Mouse (Mus musculus) layer of hippocampus, adult 8-10 months (tissue): ENCODE data around the gene Kpna7. TPM values are rescaled to one million over a fixed set of nuclear protein-coding genes. Genes with fewer than 3 reads are reported as not detected.
"Not testable (repeated sequence)": the region's sequence is repeated elsewhere in the genome, so short reads cannot be mapped to it uniquely, and the experiment has no call there.

Experiments
- DNase-seq, 2 experiments: peaks; one replicate each; pipeline ENCODE4 v3.0.0; 2022; ENCODE audit warnings: low spot score in 2 of 2
- total RNA-seq, 4 experiments: library from RNA; stranded (reverse); gene quantifications; 2 replicates each; pipeline ENCODE4 v1.2.4; 2022

Gene Kpna7
- total RNA-seq, 4 experiments from 2014 or later, result not detected

DNA sequence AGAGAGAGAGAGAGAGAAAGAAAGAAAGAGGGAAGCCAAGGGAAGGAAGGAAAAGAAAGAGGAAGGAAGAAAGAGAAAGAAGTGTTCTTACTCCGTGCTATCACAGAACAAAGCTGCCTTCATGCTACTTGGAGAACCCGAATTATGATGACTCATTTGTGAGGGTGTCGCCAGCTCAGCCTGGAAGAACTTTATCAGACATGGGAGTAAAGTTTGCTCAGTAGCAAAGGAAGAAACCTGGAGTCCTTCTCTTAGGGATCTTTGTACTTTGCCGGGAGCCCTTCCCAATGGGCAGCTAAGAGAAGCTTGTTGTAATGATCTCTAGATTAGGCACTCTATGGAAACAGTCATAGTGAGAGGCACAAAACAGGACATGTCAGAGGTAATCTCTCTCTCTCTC is 18.9 kb upstream of the Kpna7 start:
- DNase-seq, result no peak

DNA sequence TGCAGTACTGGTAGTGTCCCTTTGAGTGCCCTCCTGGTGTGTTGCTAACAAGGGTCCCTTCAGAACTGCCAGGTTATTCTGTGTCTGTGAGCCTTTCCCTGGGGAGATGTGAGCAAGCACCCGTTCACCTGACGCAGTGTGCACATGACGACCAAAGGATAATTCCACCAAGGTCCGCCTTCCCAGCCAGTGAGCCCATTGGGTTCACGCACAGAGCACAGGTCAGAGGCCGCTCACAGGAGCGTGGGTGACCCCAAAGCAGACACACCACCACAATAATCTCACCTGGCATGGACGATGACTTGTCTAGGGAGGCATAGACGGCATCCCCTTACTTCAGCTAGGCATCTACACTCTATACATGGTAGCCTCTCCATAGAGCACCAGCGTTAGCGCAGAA is 17.6 kb upstream of the Kpna7 start:
- not testable (repeated sequence) for DNase-seq

DNA sequence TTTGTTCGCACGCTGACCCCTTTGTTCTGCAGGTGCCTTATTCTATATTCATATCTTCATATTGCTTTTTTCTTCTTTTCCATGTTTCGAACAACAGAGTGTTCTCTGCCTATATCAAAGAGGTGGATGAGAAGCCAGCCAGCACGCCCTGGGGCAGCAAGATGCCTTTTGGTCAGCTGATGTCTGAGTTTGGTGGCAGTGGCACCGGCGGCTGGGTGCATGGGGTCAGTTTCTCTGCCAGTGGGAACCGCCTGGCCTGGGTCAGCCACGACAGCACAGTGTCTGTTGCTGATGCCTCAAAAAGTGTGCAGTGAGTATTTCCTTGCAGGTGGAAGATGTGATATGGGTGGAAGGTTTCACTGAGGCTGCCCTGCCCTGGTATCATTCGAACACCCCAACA is 17.1 kb upstream of the Kpna7 start:
- no peak for DNase-seq

- no peak for DNase-seq
These were observed 14.6 kb upstream of the Kpna7 start for GRCm38 (mm10) chr5:145098340-145098821.

GRCm38 (mm10) chr5:145096195-145096594 is 12.4 kb upstream of the Kpna7 start:
- DNase-seq, result no peak

- no peak for DNase-seq
These were observed 6.0 kb upstream of the Kpna7 start for GRCm38 (mm10) chr5:145089878-145090277.

- no peak for DNase-seq
These were observed 4.4 kb upstream of the Kpna7 start for GRCm38 (mm10) chr5:145088186-145088585.

GRCm38 (mm10) chr5:145084822-145085221 is 992 bp upstream of the Kpna7 start:
- DNase-seq, result no peak

GRCm38 (mm10) chr5:145083201-145083600 is 629 bp downstream of the Kpna7 start:
- not testable (repeated sequence) for DNase-seq

GRCm38 (mm10) chr5:145081866-145082613 is 1.8 kb downstream of the Kpna7 start:
- no peak for DNase-seq

DNA sequence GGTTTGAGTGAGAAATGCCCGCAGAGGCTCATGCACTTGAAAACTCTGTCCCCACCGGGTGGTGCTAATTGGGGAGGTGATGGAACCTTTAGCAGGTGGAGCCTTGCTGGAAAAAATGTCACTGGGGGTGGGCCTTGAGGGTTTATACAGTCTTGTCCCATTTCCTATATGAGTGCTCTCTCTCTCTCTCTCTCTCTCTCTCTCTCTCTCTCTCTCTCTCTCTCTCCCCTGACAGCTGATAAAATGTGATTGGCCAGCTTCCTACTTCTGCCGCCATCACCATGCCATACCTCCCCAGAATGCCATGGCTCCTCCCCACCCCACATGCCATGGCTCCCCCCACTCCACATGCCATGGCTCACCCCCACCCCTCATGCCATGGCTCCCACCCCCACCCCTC is 8.7 kb downstream of the Kpna7 start:
- no peak for DNase-seq

DNA sequence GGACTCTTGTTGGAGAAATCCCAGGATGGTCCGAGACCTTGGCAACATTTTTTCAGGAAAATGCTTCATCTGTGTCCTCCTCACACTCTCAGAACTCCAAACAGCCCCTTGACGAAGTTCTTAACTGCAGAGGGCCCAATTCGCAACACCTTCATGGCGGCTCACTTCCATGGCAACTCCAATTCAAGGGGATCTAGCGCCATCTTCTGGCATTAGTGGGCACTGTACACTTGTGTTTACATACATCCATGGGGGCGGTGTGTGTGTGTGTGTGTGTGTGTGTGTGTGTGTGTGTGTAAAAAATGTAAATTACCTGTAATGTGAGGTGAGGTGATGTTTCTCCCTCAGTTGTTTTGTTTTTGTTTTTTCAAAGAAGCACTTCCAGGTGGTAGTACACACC is 12.5 kb downstream of the Kpna7 start:
- DNase-seq, result no peak

DNA sequence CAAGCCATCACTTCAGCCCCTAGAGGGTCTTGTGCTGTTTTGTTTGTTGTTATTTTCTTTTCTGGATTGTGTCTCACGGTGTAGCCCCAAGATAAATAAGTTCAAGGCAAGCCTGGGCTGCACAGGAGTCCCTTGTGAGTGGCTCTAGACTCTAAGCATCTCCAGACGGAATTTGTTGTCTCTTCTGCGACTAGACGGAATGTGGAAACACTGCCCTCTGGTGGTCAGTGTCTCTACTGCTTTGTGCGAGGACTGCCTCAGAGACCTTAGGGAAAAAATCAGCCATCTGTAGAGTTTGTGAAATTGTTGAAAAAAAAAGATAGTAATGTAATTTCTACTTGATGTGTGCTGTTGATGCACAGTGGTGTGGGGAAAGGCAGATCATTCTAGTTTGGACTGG is 14.1 kb downstream of the Kpna7 start:
- DNase-seq, result peak; percentile 49 to 81

DNA sequence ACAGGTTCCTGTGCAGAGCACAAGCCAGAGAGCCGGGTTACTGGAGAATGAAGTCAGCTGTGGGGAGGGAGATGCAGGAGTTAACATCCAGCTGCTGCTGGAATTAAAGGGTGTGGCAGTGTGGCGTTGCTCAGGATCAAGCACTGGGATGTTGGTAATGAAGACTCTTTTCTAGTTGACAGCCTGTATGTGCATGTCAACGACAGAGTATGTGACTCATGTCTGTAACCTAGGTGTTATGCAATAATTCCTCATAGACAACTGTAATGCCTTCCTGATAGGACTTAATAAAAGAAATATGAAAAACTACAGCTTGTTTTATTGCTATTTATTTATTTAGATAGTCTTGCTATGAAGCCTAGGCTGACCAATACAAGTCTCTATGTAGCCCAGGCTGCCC is 15.0 kb downstream of the Kpna7 start:
- no peak for DNase-seq

GRCm38 (mm10) chr5:145064765-145065340 is 19.0 kb downstream of the Kpna7 start:
- DNase-seq, result no peak

DNA sequence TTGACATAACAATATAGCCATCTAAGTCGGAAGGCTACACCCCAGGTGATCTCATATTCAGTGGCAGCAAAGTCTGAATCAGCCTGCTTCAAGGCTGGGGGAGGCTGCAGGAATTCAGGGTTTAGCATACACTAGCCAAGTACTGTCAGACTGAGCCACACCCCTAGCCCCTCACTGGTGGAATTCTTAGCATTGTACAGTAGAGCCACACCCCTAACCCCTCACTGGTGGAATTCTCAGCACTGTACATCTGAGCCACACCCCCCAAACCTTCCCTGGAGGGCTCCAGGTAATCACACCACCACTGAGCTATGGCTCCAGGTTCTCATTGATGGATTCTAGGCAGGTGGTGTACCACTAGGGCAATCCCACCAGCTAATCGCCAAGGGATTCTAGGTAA is 24.3 kb downstream of the Kpna7 start:
- DNase-seq, result no peak

- no peak for DNase-seq
These were observed 25.1 kb downstream of the Kpna7 start for GRCm38 (mm10) chr5:145058722-145059121.

DNA sequence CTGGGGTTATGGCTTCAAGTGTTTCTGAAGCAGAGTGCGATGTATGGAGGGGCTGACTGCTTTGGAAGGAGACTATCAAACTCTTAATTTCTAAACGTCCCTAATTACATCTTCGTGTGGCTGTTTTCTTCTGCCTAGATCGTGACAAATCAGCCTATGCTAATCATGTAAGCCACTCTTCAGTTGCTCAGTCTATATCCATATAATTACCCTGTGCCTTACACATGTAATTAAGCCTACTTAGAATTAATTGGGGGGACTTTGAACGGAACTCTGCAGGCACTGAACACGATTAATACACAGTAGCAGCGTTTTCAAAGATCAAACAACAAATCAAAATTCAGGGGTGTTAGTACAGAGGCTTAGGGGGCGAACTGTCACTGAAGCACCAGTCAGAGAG is 25.9 kb downstream of the Kpna7 start:
- no peak for DNase-seq

DNA sequence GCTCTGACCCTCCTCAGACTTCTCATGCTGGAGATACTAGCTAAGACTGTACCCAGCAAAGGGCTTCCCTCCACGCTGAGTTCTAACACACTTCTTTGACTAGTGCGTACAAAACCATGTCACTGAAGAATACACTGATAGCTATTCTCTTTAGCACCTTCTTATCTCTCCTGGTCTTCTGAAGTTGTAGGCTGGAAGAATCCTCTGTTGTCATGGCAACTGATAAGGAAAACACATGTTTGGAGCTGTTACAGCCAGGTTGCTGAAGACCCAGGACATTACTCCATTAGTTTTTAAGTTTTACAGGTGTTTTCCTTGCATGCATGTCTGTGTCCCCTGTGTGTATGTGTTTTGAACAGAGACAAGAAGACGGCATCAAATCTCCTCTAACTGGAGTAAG is 29.6 kb downstream of the Kpna7 start:
- DNase-seq, result not testable (repeated sequence)

GRCm38 (mm10) chr5:145042690-145043089 is 41.1 kb downstream of the Kpna7 start, which contains the start of gene 1700018F24Rik:
TSS of gene 1700018F24Rik (plus strand) at chr5:145042990.
- not testable (repeated sequence) for DNase-seq

- DNase-seq, result no peak
These were observed 42.2 kb downstream of the Kpna7 start for GRCm38 (mm10) chr5:145041628-145042027.

DNA sequence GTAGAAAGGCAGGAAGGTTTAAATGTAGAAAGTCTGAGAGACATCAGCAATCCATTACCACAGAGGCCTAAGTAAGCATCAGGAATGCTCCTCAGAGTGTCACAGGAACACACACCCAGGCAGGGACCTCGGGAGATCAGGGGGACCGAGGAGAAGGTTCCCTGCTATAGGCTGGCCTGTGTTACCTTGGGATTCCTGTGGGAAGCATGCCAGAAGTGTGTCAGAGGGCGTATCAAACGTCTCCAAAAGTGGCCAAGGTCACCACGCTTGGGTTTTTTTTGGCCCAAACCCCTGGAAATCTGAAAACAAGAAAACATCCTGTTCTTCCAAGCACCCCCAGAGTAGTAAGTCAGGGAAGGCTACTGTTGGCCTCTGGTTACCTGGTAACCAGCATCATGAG is 51.4 kb downstream of the Kpna7 start, which contains the start of gene Gm4871:
Gm4871 (minus strand) TSS at position 364 of the 400 bp plus-strand sequence.
- not testable (repeated sequence) for DNase-seq

DNA sequence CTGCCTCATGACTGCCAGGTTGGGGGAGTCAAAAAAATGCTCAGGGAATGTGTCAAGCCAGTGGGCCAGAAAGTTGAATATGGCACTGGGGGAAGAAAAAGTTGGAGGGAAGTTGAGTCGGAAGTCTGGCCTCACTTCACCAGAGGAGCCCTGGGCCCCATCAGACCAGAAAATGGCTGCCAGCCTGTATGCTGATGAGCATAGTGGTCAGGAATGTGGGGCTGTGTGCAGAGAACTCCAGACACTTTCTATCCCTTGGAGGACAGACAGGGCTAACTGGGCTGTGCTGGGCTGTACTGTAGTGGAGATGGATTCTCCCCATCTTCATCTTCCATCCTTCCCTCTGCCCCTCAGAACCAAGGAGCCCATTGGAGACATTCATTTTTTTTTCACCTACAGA is 53.4 kb downstream of the Kpna7 start:
- not testable (repeated sequence) for DNase-seq
